Mouse (Mus musculus) urinary bladder, postnatal 36 days (tissue): ENCODE data around the gene Ttc39b.

Experiments
- DNase-seq, 2 experiments: peaks; one replicate each; pipeline ENCODE4 v3.0.0; 2022; ENCODE audit warnings: low spot score in 2 of 2, mixed read lengths in 1 of 2

Ttc39b gene

DNA sequence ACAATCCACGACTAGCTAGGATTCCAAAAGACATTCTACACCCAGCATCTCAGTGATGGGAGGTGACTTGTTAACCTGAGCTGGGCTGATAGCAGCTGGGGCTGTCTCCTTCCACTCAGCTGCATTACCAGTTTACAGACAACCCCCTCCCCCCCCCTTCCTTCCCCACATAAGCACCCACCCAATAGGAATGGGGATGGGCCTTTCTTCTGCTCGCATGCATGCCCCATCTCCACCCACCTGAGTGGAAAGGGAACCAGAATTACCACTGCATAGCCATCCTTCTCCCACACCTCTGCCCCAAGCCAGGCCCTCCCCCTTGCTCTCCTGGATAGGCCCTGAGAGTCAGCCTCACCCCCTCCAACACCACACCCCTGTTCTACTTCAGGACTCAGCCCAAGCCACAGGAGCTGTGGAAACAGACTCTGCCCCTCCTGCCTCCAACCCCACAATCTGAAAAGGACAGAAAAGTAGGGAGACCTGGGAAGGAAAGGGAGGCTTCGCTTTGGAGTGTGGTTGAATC, 6.2 kb downstream of the Ttc39b start:
- DNase-seq, result no peak

DNA sequence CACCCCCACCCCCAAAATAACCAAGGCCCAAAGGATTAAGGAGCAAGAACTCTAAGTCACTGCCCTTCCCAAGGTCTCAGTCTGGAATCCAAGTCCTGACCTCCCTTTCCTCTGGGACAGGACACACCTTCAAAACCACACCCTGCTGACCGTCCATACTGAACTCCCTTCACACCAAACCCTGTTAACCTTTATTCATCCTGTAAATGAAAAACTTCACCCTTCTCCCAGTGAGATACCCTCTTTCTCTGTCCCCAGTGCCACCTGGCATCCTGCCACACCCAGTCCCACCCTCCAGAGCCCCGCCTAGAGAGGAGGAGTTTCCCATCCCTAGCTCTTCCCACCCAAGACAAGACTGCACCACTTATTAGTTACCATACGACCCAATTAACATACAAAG, 7.3 kb downstream of the Ttc39b start:
- DNase-seq, result no peak

DNA sequence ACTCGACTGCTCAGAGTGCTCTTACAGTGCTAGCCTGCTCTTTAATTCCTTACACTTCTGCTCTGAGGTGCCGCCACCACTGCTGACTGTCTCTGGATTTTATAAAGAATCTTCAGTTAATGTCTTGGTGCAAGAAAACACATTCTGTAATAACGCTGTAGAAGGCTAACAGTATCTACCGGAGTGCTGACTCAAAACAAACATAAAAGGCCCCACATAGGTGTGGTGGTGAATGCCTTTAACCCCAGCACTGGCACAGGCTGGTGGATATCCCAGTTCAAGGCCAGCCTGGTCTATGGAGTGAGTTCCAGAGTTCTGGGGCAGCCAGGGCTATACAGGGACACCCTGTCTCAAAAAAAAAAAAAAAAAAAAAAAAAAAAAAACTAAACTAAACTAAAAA, 8.1 kb downstream of the Ttc39b start:
- no peak for DNase-seq

DNA sequence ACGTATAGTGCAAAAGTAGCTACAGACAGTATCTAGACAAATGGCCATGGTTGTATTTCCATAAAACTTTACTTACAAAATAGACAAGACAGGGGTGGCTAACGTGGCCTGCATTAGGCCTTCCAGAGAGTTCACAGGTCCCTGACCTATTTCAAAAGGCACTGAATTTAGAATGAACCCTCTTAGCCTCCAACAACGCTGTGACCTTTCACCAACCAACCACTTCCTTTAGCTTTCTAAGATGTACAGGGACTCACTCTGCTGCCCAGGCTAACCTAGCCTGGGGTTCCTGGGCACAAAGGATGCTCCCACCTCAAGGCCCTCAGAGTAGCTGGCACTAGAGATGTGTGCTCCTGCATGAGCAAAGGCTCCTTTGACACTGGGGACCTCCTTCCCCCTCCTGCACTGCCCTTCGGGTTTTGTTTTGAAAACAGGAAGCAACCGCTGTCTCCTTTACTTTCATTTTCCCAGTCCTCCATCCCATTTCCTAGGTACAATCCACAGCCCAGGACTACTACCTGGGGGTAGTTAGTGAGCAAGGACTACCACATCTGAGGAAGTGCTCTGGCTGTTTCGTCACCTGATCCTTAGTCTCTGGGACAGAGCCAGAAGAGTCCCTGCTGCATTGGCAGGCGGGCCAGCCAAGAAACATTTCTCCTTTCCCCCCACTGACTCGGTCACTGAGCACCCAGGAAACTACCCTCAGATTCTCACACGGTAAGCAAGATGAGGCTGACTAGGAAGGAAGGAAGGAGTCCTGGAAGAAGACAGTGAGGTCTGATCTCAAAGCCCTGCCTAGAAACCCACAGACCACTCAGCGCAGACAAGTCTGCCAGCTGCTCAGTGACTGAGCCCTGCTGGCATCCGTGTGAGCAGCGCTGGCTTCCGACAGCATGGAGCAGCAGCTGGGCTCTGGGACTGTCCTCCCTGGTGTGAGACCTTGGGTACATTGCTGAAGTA, 8.9 kb downstream of the Ttc39b start:
- DNase-seq, result peak in 1 of 2 experiments; percentile 15

DNA sequence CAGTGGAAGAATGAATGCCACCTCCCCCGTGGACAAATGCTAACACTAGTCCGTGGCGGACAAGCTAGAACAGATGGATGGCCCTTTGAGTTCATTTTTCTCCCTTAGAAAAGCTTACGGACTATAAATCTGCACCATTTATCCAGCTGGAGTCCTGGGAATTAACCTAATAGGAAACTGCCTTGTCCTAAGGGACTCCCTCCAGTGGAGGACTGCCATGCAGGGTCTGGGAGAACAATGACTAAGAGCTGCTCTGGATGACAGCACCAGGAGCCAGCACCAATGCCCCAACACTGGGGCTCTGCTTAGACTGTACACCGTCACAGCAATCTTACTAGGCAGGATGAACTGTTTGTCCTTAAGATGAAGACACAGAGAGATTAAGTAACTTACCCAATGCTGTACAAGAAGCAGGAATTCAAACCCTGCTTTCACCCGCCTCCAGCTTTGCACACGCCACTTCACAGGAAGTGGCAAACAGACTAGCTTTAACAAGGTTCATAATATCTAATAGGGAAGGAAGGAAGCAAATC, 9.7 kb downstream of the Ttc39b start:
- no peak for DNase-seq

DNA sequence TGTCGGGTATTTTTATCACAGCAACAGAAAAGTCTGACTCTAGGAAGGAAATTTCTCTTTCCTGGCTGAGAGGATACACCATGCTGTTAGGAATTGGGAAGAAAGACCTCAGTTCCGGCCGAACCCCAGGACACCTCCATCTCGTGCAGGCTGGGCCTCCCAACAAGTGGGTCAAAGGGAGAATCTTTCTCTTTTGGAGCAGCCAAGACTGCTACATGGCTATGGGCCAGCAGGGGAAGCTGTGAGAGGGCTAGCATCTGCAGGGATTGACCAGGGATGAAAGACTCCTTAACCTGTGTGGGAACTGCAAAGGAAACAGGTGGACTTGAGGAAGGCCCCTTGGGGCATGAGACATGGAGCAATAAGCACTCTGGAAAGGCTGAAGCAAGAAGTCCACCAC, 11.7 kb downstream of the Ttc39b start:
- DNase-seq, result no peak

DNA sequence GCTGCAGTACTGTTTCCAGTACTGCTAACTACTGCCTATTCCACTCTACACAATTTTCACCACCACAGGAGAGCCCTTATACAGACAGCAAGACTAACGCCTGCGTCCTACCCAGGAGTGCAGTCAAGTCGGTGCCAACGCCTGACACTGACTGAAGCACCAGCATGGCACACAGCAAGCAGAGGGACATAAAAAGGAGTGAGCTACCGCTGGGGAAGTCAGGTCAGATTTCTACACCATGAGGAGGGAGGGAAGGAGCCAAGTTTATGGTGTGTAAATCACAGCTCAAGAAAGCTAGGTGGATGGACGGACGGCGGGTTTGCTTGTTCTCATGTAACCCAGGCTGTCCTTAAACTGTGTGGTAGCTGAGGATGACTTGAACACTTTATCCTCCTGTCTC, 12.6 kb downstream of the Ttc39b start:
- DNase-seq, result no peak

DNA sequence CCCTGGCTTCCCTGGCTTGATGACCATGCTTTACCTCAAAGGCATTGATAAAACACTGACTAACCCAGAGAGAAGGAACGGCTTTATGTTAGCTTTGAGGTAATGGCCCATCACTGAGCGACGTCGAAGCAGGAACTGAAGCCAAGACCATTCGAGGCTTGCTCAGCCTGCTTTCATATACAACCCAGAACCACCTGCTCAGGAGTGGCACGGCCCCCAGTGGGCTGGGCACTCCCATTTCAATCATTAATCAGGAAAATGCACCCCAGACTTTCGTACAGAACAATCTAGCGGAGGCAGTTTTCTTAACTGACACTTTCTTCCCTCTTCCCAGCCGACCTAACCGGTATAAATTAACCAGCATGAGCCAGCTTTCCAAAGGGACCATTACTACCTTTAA, 13.1 kb downstream of the Ttc39b start:
- no peak for DNase-seq

DNA sequence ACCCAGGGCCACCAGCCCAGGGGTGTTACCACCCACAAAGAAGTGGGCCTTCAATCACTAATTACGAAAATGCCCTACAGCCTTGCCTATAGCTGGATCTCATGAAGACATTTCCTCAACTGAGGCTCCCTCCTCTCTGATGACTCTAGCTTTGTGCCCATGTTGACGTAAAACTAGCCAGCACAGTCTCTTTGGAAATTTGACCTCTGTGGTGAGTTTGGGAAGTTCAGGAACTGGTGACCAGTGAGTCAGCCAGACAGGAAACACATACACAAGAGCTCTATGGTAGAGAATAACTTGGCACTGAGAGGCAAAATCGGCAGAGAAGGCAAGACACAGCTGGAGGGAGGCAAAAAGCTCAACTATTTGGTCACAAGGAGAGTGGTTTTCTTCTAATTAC, 15.1 kb downstream of the Ttc39b start:
- no peak for DNase-seq

DNA sequence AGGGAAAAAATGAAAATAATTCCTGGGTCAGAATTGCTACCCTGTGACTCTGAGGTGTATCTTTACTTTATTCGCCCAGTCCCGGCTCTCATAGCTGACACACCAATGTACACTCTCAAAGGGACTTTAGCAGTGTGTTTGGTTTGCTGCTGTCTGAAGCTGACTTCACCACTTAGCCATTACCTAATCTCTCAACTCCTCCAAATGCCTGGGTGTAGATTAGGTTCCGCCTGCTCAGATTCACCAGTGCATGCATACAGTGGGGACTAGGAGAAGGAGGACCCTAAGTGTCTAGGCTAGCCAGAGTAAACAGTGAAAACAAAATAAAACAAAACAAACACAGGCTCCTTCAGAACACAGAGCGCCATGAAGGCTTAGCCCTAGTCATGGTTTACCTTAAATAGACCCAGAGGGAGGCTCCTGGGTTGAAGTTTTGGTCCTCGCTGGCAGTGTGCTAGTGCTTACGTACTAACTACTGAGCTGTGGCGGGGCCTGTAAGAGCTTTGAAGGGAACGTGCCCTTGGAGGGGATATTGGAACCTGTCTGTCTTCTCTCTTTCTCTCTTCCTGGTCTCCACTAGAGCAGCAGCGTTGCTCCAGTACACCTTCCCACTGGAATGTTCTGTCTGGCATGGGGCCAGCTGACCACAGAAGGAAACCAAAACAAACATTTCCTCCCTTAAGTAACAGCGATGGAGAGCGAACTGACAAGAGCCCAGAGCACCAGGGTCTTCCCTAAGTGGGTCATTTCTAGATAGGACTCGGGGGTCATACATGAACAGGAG, 16.2 kb downstream of the Ttc39b start:
- peak in 1 of 2 experiments; percentile 34 for DNase-seq

DNA sequence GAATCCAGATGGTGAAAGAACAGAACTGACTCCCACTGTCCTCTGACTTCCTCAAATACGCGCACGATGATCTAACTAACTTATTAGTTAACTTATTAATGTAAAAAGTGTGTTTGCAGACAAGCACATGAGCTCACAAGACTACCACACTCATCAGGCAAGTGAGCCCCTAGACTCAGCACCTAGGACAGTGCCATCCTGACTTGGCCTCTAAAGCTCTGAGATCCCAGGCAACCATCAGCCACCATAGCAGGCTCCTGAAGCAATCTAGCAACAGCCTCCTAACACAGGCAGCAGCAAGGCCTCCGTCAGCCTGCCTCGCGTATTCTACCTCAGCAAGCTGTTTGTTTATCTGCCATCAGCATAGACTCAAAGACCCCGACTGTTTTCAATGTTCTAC, 17.2 kb downstream of the Ttc39b start:
- no peak for DNase-seq

DNA sequence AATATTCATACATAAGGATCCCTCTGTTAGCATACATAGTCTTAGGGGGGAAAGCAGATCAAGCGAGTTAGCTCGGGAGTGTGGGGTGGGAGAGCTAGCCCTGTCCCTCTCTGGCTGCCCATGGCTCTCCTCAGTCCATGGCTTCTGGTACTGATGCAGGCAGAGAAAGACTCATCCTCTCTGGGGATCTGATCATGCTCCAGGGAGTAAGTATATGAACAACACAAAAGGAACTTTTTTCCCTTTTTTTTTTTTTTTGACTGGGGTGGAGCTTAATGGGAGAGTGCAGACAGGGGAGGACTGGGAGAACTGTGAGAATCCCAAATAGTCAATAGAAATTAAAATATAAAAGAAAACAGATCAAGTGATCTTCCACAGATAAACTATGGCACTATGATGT, 19.0 kb downstream of the Ttc39b start:
- no peak for DNase-seq

DNA sequence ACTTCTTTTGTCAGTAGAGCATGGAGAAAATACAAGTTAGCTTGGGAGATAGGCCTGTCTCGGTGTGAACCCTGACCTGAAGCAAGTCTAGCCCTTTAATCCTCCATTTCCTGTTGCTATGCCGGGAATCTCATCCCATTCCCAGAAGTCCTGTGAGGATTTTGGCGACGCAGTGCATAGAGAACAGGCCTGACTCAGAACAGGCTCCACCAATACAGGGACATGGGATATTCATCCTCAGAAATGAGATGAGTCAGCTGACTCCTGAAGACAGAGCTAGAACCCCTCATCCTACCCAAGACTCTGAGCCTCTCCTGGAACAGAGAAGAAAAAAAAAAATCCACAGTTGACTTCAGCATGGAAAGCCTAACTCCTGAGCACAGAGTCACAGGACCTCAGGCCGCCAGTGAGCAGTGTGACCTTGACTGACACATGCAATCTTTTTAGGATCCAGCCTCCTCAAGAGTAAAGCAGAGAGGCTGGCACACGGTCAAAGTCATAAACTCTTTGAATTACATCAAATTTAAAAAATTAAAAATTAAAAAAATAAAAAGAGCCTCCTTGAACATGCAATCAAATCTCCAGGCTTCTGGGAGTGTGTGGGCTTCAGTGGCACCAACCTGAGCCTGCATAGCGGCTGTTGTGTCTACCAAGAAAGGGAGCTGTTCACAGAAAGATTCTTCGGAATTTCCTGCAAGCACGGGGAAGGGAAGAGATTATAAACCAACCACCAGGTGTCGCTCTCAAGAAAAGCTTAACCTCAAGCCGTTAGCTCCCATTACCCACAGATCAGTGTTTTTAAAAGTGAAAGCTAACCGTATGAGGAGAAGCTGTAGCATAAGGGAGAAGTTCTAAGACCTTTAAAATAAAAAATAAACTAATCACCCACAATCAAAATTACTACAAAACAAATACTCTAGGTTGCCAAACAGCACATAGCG, 20.9 kb downstream of the Ttc39b start:
- DNase-seq, result peak; percentile 54 to 71

DNA sequence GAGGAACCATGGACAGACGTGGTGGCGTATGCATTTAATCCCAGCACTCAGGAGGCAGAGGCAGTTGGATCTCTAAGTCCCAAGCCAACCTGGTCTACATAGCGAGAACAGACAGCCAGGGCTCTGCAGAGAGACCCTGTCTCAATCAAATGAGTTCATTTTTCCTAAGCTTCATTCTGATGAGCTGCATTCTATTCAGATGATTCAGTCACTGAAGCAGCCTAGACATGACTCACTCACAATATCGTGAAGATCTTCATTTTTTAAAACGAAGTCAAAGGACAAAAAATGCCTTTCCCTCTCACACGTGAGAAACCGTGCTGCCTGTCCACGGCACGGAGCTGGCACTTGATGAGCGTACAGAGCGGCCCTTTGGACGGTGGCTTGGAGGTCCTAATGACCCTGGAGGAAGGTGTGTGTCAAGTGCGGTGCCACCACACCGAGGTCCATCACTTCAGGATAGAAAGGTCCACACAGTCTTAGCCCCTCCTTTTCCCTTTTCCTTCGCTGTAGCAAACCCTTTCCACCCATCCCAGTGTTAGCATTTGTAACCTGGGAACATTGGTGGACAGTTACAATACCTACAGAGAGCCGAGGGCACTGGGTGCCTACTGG, 21.8 kb downstream of the Ttc39b start:
- no peak for DNase-seq

DNA sequence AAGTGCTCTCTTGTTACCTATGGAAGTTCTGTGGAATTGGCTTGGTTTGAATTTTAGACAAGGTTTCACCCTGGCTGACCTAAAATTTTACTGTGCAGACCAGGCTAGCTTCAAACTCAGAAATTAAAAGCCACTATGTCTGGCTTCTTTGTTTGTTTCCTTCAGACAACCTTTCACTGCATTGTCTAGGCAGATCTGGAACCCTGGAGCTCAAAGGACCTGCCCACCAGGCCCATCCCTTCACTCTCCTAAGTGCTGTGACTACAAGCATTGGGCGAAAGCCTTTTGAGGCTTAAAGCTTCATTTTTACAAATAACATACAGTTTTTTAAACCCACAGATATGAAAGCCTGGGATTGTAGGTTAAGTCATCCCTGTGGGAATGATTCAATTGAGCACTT, 22.3 kb downstream of the Ttc39b start:
- no peak for DNase-seq

DNA sequence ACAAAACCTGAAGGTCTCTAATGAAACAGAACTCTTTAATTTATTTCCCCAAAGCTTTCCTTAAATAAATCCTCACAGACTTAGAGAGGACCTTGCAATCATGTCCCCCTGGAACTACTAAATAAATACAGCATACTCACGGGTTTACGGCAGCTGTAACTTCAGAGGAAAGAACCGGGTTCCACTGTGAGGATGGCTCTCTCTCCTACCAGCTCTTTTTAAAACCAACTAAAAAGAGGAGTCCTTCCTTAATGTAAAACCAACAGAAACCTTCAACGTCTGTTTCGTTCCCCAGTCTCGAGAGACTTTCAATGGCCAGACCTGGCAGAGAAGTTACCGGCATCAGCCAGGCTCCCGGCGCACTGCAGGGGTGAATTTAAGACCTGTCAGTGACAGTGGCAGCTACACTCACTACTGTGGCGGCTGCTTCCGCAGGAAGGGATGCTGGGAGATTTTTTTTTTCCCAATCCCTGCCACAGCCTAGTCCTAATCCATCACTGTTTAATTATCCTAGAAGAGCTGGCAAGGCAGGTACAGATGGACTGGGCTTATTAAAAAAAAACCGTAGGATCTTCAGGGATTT, 39.2 kb downstream of the Ttc39b start:
- no peak for DNase-seq

DNA sequence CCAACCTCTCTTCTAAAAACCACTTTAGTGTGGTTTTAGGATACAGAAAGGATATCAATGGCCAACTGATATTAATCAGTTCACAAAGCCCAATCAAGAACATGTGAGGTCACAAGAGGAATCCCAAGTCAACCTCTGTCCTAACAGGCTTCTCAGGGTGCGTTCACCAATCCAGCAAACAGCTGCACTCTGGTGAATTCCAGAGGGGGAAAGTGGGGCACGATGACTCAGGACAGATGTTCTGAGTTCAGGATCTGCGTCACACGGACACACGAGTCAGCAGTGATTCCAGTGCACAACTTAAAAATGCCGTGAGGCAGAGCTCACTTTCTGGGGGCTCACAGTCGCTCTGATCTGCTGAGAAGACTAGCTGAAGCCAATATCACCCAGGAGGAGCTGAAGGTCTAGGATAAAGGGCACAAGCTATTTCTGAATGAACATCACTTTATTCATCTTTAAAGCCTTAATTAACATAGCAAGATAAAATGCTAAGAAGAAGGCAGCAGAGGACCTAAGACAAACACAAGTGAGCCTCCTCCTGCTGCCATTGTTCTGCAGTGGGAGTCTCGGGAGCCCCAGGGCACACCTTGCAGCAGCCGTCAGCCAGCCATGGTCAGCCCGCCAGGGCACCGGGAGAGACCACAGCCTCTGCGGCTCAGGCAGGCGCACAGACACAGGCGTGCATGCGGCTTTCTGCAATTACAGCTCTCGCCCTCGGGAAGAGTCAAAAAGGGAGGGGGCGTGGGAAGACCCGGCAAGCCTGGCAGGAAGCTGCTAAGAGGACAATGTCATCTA, 39.9 kb downstream of the Ttc39b start:
- DNase-seq, result no peak

DNA sequence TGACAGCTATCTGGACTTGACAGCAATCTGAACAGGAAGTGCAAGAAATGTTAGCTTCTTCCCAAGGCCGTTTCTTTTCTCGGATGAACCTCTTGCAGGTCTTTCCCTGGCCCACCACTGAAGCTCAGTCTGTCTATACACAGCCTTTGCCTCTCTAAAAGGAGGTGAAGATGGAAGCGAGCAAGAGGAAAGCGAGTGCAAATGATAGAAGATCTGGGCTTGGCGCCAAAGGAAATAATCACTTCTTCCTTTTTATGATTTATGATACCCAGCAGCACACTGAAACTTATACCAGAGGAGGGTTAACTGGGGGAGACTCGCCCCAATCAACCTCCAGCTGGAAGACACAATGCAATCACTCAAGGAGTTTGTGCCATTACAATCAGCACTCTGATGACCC, 41.6 kb downstream of the Ttc39b start:
- DNase-seq, result no peak

DNA sequence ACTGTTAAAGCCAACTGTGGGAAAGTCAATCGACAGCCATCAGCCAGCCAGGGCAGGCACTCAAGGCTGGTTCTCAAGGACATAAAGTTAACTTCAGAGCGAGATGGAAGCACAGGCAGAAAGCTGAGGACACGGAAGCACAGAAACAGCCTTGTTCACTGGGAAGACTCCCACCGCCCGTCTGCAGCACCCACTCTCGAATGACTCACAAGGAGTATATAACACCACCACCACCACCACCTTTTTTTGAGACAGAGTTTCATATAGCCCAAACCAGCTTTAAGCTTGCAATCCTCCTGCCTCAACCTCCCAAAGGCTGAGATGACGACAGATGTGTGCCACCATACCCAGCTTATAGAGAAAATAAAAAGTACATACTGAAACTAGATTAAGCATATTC, 44.8 kb downstream of the Ttc39b start:
- DNase-seq, result no peak

DNA sequence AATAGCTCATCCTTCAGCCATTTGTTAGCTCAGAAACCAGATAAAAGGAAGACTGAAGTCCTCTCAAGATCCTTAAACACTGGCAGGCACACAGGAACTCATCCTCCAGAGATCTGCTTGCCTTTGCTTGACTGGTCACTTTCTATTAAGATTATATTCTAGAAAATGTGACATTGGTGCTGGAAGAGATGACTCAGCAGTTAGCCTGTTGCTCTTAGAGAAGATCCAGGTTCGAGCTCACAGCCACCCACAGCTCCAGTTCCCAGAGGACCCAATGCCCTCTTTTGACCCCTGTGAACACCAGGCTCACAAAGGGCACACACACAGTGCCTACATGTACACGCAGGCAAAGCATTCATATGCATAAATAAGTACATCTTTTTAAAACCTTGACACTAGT, 49.8 kb downstream of the Ttc39b start:
- DNase-seq, result no peak
